Mouse (Mus musculus) G1E (cell line): ENCODE results near the gene Aspa.
"Not testable (repeated sequence)": the region's sequence is repeated elsewhere in the genome, so short reads cannot be mapped to it uniquely, and the experiment has no call there.

Source experiments
- CTCF ChIP-seq: IDR thresholded peaks from 2 replicates; pipeline ENCODE4 v1.5.1; 2012; ENCODE audit warnings: low read depth, low read length, inconsistent platforms, mixed read lengths
- GATA1 ChIP-seq: IDR thresholded peaks from 2 replicates; pipeline ENCODE4 v1.6.1; 2012; ENCODE audit warnings: borderline replicate concordance, low read length, inconsistent platforms, mixed read lengths
- GATA2 ChIP-seq: IDR thresholded peaks from 2 replicates; pipeline ENCODE4 v1.6.1; 2012; ENCODE audit warnings: low read depth, low read length, inconsistent platforms, borderline replicate concordance
- POLR2AphosphoS5 ChIP-seq: IDR thresholded peaks from 2 replicates; pipeline ENCODE4 v1.6.1; 2012; ENCODE audit warnings: low read depth, low read length, inconsistent platforms; ENCODE audit not compliant: insufficient replicate concordance
- TAL1 ChIP-seq: conservative IDR thresholded peaks from 2 replicates; pipeline ENCODE4 v1.6.1; 2012; ENCODE audit warnings: low read depth, low read length, inconsistent platforms, mixed read lengths

GRCm38 (mm10) chr11:73321064-73321463 is 8.3 kb downstream of the Aspa start:
- TF ChIP-seq CTCF, GATA1, TAL1, POLR2AphosphoS5, GATA2: not testable (repeated sequence)
